Mouse (Mus musculus): ENCODE measurements around the gene Akap6.

Gene Akap6

DNA sequence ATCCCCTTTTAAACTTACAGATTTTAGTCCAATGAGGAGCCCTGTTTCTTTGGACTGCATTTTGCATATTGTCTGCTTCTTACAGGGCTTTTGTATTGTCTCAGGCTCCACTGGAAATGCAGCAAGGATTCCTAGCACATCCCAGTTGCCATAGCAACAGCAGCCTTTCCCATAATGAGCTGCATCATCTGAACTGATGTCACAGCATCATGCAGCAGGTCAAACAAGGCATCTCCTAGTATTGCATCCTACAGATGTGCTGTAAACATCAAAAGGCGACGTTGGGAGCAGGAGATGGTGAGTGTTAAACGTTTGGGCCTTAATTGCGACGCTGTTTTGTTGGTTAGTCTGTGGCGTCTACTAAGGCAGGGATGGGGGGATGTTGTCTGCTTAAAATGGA, at the start of gene Akap6:
Gene Akap6, plus strand, starts transcription at position 238 of the 400 bp plus-strand sequence.
- DNase-seq (ENCODE audit: low read depth, low spot score): peak; percentile 91

DNA sequence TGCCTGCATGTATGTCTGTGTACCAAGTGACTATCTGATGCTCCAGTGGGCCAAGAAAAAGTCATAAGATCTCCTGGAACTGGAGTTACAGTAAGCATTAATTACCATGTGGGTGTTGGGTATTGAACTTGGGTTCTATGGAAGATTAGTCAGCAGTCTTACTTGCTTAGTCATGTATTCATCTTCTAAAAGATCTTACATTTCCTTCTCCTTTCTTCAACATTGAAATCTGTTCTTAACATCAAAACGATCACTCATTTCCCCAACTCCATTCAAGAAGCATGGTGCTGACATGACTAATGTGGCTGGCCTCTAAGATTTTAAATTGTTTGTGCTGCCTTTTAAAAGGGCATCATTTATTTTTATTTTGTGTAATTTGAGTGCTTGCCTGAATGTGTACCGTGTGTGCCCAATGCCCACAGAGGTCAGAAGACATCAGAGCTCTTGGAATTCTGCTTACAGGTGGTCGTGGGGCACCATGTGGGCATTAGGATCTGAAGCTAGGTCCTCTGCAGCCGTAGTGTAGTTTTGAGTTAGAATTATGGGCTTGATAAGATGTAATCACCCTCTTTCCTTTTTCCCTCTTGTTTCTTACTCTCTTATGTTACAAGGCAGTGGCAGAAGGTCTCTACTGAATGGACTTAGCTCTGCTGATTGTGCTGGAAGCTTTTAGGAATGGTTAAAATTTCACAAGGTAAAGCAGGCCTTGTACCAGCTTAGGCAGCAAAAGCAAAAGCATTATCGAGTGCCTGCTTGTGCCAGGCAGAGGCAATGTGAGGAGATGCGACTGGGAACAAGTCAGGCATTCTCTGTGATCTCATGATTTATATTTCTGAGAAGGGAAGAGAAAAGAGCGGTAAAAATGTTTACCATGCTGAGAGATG, 36.0 kb upstream of the Akap6 start:
- DNase-seq (ENCODE audit: low read depth, low spot score): no peak

DNA sequence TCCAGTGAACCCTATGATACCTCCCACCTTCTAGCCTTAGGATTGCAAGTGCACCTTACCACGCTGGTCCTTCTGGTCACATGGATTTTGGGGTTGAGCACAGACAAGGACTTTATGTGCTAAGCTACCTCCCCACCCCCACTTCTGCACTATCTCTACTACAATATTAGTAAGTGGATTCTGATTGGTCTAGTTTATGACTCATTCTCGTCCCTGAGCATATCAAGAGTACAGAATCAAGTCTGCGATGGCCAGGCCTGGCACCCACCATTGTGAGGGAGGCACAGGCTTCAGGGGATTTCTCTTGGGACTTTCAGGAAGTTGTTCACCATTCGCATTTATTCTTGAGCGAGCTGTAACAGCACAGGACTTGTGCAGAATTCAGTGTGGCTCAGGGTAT, 34.2 kb upstream of the Akap6 start:
- no peak for DNase-seq (ENCODE audit: low read depth, low spot score)

DNA sequence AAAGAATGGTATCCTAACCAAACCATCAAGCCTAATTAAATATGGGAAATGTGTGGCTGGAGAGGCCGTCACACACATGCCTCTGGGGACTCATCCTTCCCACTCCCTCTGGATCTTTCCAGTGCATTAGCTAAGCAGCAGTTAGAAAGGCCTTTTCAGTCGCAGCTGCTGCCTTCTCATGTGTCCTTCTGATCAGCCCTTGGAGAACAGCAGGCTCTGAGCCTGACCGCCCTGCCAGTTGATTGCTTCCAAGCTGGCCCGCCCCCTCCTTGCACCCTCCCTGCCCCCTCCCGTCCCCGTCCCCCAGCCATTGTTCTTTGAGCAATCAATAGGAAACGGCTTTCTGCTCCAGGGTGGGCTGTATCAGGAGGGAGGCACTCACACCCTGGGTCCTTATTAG, 27.7 kb upstream of the Akap6 start:
- no peak for DNase-seq (ENCODE audit: low read depth, low spot score)

- no peak for DNase-seq (ENCODE audit: low read depth, low spot score)
Measured at GRCm38 (mm10) chr12:52671943-52672342, 27.2 kb upstream of the Akap6 start.

- no peak for DNase-seq (ENCODE audit: low read depth, low spot score)
Measured at GRCm38 (mm10) chr12:52673361-52673960, 25.7 kb upstream of the Akap6 start.

- DNase-seq (ENCODE audit: low read depth, low spot score): no peak
Measured at GRCm38 (mm10) chr12:52675010-52675409, 24.2 kb upstream of the Akap6 start.

DNA sequence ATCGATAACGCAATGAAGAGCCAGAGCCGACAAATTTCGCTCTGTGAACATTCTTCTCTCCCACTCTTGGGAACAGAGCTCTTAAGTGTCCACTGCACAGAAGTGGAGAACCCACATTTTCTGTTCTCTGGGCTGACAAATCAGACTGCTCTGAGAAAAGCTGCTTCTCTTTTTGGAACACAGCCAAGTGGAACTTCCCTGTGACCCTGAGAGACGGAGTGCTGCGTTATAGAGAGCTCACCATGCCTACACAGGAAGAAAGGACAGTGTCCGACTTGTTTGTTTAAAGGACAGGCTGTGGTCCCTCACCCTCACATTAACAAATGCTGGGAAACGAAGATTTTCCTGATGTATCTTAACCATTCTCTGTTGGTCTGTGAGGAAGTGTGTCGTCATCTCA, 11.8 kb upstream of the Akap6 start:
- no peak for DNase-seq (ENCODE audit: low read depth, low spot score)

GRCm38 (mm10) chr12:52688712-52689111, 10.5 kb upstream of the Akap6 start:
- DNase-seq (ENCODE audit: low read depth, low spot score): no peak

DNA sequence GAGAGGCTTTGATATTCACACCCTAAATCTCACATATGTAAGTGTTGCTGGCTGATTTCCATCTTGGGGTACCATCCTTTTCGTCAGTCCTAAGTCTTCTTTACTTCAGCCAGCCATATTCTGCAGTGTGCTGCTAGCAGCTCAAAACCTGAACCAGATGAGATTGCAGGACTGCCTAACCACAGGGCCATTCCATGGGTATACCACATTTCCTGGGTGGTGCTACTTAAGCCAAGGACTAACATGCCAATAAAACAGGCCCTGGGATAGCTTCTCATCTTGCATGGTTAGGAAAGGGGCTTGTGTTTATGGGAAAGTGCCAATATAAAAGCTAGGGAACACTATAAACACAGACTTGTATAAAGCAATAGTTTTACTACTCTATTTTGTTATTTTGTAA, 7.6 kb upstream of the Akap6 start:
- DNase-seq (ENCODE audit: low read depth, low spot score): no peak

GRCm38 (mm10) chr12:52692290-52692974, 6.8 kb upstream of the Akap6 start:
- no peak for DNase-seq (ENCODE audit: low read depth, low spot score)

GRCm38 (mm10) chr12:52697407-52698109, 1.6 kb upstream of the Akap6 start:
- no peak for DNase-seq (ENCODE audit: low read depth, low spot score)

- no peak for DNase-seq (ENCODE audit: low read depth, low spot score)
Measured at GRCm38 (mm10) chr12:52698276-52698930, 780 bp upstream of the Akap6 start.

DNA sequence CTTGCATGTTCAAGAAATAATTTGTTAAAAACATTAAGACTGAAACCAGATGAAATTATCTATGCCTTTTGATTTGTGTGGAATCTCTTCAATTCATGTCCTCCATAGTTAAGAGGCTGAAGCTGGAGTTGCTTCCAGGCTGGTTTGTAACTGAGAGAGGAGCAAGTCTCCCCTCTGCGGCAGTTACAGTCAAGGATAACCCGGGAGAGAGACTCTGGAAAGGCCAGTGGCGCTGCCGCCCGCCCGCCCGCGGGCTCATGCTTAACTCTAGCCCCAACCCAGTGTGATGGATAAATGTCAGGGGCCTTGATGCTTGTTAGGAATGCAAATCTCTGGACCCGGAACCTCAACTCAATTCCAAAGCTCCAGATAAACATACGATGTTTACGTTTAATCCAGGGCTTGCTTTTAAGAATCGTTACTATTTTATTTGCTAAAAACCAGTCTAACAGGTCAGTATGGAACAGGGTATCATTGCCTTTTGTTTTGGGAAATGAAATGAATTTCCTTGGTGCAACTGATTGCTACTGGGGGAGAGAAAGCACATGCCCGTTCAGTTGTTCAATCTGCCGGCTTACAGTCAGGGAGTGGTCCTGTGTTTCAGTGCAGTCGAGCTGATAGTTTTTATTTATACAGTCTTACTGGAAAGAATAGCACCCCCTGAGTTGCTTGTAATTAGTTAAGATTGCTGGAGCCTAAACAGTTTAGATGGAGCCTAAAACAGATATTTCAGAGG, 946 bp downstream of the Akap6 start:
- DNase-seq (ENCODE audit: low read depth, low spot score): peak; percentile 22

GRCm38 (mm10) chr12:52700697-52701191, 1.6 kb downstream of the Akap6 start:
- peak; percentile 24 for DNase-seq (ENCODE audit: low read depth, low spot score)

- DNase-seq (ENCODE audit: low read depth, low spot score): peak; percentile 16
Measured at GRCm38 (mm10) chr12:52701201-52701641, 2.0 kb downstream of the Akap6 start.

DNA sequence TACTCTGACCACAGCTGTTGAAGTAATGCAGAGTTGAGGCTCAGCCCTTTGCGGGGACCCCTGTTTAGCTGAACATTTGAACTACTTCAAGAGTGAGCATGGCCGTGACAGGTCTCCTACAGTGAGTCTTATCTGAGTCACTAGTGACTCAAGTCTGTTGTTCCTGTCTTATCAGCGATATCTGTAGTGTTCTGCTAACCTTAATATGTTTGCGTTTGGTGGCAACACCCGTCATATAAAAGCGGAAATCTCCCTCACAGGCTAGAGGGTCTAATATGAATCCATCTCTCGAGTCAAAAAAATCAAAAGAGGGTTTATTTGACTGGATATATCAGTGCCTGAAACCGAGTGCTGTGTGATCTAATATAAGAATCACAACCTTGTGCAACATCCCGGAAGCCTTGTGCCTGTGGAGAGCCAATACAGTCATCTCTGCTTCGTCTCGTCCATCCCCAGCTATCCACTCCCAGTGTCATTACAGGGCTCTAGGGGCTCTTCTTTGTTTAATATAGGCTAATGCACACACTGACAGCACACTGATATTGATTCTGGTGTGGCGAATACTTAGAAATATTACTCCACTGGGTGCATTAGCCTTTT, 3.3 kb downstream of the Akap6 start:
- DNase-seq (ENCODE audit: low read depth, low spot score): no peak

DNA sequence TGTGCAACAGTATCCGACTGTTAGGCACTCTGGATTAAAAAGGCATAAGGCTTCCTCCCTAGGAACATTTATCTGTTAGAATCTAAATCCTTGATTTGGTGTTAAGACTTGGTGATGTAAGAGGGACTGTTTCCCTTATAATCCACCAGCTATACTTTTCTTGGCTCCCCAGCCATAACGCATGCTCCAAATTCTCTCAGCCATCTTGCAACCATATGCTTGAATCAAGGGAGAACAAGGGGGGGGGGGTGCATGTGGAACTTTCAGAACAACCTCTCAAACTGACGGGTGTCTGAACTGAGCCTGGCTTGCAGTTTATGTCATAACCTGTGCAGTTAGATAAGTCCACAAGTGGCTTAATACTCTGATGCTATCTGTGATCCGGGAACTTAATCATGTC, 4.9 kb downstream of the Akap6 start:
- no peak for DNase-seq (ENCODE audit: low read depth, low spot score)

DNA sequence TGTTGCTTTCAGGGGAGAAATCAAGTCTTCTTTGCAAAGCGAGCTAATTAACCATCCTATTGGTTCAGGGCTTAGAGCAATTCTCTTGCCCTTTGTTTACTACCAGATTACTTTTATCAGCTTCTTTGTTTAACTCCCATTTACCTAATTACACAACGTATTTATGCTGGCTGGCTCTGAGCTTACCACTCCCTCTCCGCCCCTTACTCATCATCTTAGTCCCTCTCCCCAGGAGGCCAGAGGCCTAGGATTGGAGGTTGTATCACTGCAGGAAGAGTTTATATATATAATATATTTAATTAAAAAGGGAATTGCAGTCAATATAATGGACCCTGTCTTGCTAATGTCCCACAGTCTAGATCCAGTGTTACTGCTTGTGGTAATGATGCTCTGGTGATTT, 5.6 kb downstream of the Akap6 start:
- no peak for DNase-seq (ENCODE audit: low read depth, low spot score)

DNA sequence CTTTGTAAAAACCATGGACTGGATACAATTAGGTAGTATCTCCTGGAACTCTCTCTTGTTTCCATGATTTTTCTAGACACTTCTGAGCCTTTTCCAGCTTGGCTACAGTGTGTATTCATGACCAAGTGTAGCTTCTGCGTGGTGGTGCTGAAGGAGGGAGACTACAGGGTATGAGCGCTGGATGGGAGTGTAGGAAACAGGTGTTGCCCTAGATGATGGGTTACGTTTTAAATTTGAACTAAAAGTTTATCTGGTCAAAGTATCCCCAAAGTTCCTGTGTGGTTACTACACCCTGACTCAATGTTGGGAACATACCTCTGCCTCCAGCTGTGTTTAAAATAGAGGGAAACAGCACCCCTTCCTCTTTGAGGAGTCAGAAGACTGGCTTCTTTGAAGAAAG, 12.2 kb downstream of the Akap6 start:
- no peak for DNase-seq (ENCODE audit: low read depth, low spot score)

All from brain, embryonic 18.5 days (tissue).